Mouse (Mus musculus): ENCODE measurements around the gene Slc22a2. TPM values are rescaled to one million over a fixed set of nuclear protein-coding genes. Genes with fewer than 3 reads are reported as not detected.
A peak's percentile ranks its signal among the peaks of the same experiment; 100 is the strongest.
"Not testable (repeated sequence)": the region's sequence is repeated elsewhere in the genome, so short reads cannot be mapped to it uniquely, and the experiment has no call there.

The Slc22a2 gene
- polyA plus RNA-seq (2016; fragmentation: Nextera tagmentation; extraction: Ambion mirVana), result not detected in 2 replicates

- WGBS, result 62% methylated on average over 10 of the region's 10 CpGs
- Histone ChIP-seq H3K27ac (replicated peaks) (no peak within 1 kb of the TSS), H3K4me1 (0 out of 2 replicates have a peak, but pooled peaks cover 4% of the 10 kb centered on the region), H3K4me3 (no peak within 1 kb of the TSS), H3K9me3 (no peaks in the 10 kb centered on the region), H3K27me3 (replicated peaks; ENCODE audit: low read depth, poor library complexity, severe bottlenecking) (no peaks in the 10 kb centered on the region), H3K36me3 (replicated peaks) (no peaks in the 10 kb centered on the region)
- DNase-seq (ENCODE audit: low spot score), result no peak
These were observed at the start of gene Slc22a2 for GRCm38 (mm10) chr17:12583991-12584390. Gene Slc22a2, plus strand, starts transcription at chr17:12584132.

GRCm38 (mm10) chr17:12534353-12535145 is 49.4 kb upstream of the Slc22a2 start:
- Histone ChIP-seq H3K27ac (replicated peaks) (no peak overlapping the region), H3K4me3 (no peak overlapping the region), H3K36me3 (replicated peaks) (no peaks in the 10 kb centered on the region), H3K9me3 (no peaks in the 10 kb centered on the region), H3K4me1 (peaks cover 13% of the 10 kb centered on the region), H3K27me3 (replicated peaks; ENCODE audit: low read depth, poor library complexity, severe bottlenecking) (peaks cover 6% of the 10 kb centered on the region; the same call in 1 of the 2 replicates)
- whole genome bisulfite sequencing, result 62% methylated on average over 13 of the region's 13 CpGs
- peak; percentile 67 for DNase-seq (ENCODE audit: low spot score)

- peaks cover 16% of the 10 kb centered on the region for H3K9me3 ChIP-seq
- no peak overlapping the region for H3K4me3 ChIP-seq
- H3K36me3 ChIP-seq (replicated peaks), result no peaks in the 10 kb centered on the region
- H3K27me3 ChIP-seq (replicated peaks; ENCODE audit: low read depth, poor library complexity, severe bottlenecking), result no peaks in the 10 kb centered on the region
- no peak for DNase-seq (ENCODE audit: low spot score)
- no peak overlapping the region for H3K27ac ChIP-seq (replicated peaks)
- no peaks in the 10 kb centered on the region for H3K4me1 ChIP-seq
- 81% methylated on average over 4 of the region's 4 CpGs for WGBS
These were observed 21.7 kb upstream of the Slc22a2 start for GRCm38 (mm10) chr17:12562215-12562614.

GRCm38 (mm10) chr17:12564481-12565000 is 19.4 kb upstream of the Slc22a2 start:
- H3K27ac ChIP-seq (replicated peaks); H3K9me3 ChIP-seq; H3K27me3 ChIP-seq (replicated peaks; ENCODE audit: low read depth, poor library complexity, severe bottlenecking); H3K4me1 ChIP-seq; H3K4me3 ChIP-seq; H3K36me3 ChIP-seq (replicated peaks); DNase-seq (ENCODE audit: low spot score): not testable (repeated sequence)
- WGBS, result 79% methylated on average over 6 of the region's 6 CpGs

GRCm38 (mm10) chr17:12565443-12565842 is 18.5 kb upstream of the Slc22a2 start:
- H3K4me3 ChIP-seq, result no peak overlapping the region
- H3K9me3 ChIP-seq, result no peaks in the 10 kb centered on the region
- no peak overlapping the region for H3K27ac ChIP-seq (replicated peaks)
- H3K27me3 ChIP-seq (replicated peaks; ENCODE audit: low read depth, poor library complexity, severe bottlenecking), result no peaks in the 10 kb centered on the region
- H3K36me3 ChIP-seq (replicated peaks), result no peaks in the 10 kb centered on the region
- no peaks in the 10 kb centered on the region for H3K4me1 ChIP-seq
- no peak for DNase-seq (ENCODE audit: low spot score)
- 90% methylated on average over 6 of the region's 6 CpGs for WGBS

GRCm38 (mm10) chr17:12571316-12571715 is 12.6 kb upstream of the Slc22a2 start:
- Histone ChIP-seq H3K27ac (replicated peaks) (no peak overlapping the region), H3K36me3 (replicated peaks) (no peaks in the 10 kb centered on the region), H3K4me3 (no peak overlapping the region), H3K4me1 (no peaks in the 10 kb centered on the region), H3K27me3 (replicated peaks; ENCODE audit: low read depth, poor library complexity, severe bottlenecking) (no peaks in the 10 kb centered on the region), H3K9me3 (no peaks in the 10 kb centered on the region)
- no peak for DNase-seq (ENCODE audit: low spot score)
- WGBS, result 83% methylated on average over 6 of the region's 6 CpGs

GRCm38 (mm10) chr17:12571924-12572463 is 11.9 kb upstream of the Slc22a2 start:
- H3K27ac ChIP-seq (replicated peaks), result no peak overlapping the region
- WGBS, result 78% methylated on average over 9 of the region's 9 CpGs
- no peak for DNase-seq (ENCODE audit: low spot score)
- H3K4me3 ChIP-seq, result no peak overlapping the region
- H3K27me3 ChIP-seq (replicated peaks; ENCODE audit: low read depth, poor library complexity, severe bottlenecking), result no peaks in the 10 kb centered on the region
- no peaks in the 10 kb centered on the region for H3K4me1 ChIP-seq
- no peaks in the 10 kb centered on the region for H3K9me3 ChIP-seq
- H3K36me3 ChIP-seq (replicated peaks), result no peaks in the 10 kb centered on the region

DNA sequence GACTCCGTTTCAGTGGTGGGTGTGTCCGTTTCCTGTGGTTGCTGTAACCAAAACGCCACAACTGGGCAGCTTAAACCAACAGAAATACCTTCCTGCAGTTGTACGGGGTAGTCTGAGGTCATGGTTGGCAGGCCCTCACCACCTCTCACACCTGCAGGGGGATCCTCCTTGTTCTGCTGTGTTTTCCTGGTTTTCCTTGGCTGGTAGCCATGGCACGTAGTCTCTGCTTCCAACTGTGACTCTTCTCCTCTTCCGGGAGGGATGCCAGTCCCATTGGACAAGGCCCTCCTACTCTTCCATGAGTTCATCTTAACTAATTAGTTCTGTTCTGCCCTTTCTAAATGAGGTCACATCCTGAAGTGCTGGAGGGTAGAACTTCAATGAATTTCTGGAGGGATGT is 8.5 kb upstream of the Slc22a2 start:
- no peaks in the 10 kb centered on the region for H3K9me3 ChIP-seq
- no peaks in the 10 kb centered on the region for H3K36me3 ChIP-seq (replicated peaks)
- H3K27ac ChIP-seq (replicated peaks), result no peak overlapping the region
- 83% methylated on average over 6 of the region's 6 CpGs for WGBS
- H3K27me3 ChIP-seq (replicated peaks; ENCODE audit: low read depth, poor library complexity, severe bottlenecking), result no peaks in the 10 kb centered on the region
- no peaks in the 10 kb centered on the region for H3K4me1 ChIP-seq
- no peak overlapping the region for H3K4me3 ChIP-seq
- DNase-seq (ENCODE audit: low spot score), result no peak

DNA sequence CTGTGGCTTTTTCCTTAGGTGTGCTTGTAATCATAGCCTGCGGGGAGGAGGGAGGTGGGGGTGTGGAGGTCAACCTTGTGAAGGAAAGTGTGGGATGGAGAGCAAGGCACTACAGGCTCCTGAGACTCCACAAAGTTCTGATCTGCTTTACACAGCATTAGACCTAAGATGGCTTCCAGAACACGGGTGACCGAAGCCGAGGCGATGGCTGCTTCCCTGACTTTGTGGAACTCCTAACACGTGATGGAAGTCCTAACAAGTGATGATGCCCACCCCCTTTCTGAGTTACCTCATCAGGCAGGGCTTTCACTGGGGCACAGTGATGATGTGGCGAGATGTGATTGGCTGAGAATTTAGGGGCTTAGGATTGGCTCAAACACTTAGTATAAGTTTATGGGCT is 6.8 kb upstream of the Slc22a2 start:
- DNase-seq (ENCODE audit: low spot score), result no peak
- WGBS, result 91% methylated on average over 7 of the region's 7 CpGs
- H3K27ac ChIP-seq (replicated peaks), result no peak overlapping the region
- no peaks in the 10 kb centered on the region for H3K27me3 ChIP-seq (replicated peaks; ENCODE audit: low read depth, poor library complexity, severe bottlenecking)
- H3K36me3 ChIP-seq (replicated peaks), result no peaks in the 10 kb centered on the region
- no peak overlapping the region for H3K4me3 ChIP-seq
- H3K4me1 ChIP-seq, result no peaks in the 10 kb centered on the region
- no peaks in the 10 kb centered on the region for H3K9me3 ChIP-seq

DNA sequence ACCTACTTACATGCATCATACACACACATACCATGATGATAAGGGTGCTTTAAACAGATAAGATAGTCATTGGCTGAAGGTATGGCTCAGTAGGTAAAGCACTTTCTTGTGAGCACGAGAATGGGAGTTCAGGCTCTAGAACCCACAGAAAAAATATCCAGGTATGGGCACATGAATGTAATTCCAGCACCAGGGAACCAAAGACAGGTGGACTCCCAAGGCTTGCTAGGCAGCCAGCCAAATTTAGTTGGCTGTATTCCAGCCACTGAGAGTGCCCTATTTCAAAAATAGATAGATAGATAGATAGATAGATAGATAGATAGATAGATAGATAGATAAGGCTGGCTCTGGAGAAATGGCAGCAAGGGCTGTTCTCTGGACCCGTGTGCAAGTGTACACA is 1.4 kb downstream of the Slc22a2 start:
- H3K4me3 ChIP-seq, result no peak overlapping the region
- H3K36me3 ChIP-seq (replicated peaks), result no peaks in the 10 kb centered on the region
- no peaks in the 10 kb centered on the region for H3K27me3 ChIP-seq (replicated peaks; ENCODE audit: low read depth, poor library complexity, severe bottlenecking)
- H3K27ac ChIP-seq (replicated peaks), result no peak overlapping the region
- H3K9me3 ChIP-seq, result no peaks in the 10 kb centered on the region
- 0 out of 2 replicates have a peak, but pooled peaks cover 4% of the 10 kb centered on the region for H3K4me1 ChIP-seq
- no peak for DNase-seq (ENCODE audit: low spot score)
- 86% methylated on average over 2 of the region's 2 CpGs for WGBS

- no peaks in the 10 kb centered on the region for H3K27me3 ChIP-seq (replicated peaks; ENCODE audit: low read depth, poor library complexity, severe bottlenecking)
- 82% methylated on average over 11 of the region's 11 CpGs for WGBS
- 0 out of 2 replicates have a peak, but pooled peaks cover 4% of the 10 kb centered on the region for H3K4me1 ChIP-seq
- H3K27ac ChIP-seq (replicated peaks), result no peak overlapping the region
- DNase-seq (ENCODE audit: low spot score), result no peak
- H3K4me3 ChIP-seq, result no peak overlapping the region
- H3K9me3 ChIP-seq, result no peaks in the 10 kb centered on the region
- no peaks in the 10 kb centered on the region for H3K36me3 ChIP-seq (replicated peaks)
These were observed 3.0 kb downstream of the Slc22a2 start for GRCm38 (mm10) chr17:12586966-12587365.

- H3K4me1 ChIP-seq, result 0 out of 2 replicates have a peak, but pooled peaks cover 4% of the 10 kb centered on the region
- WGBS, result 73% methylated on average over 9 of the region's 9 CpGs
- H3K27ac ChIP-seq (replicated peaks), result no peak overlapping the region
- no peaks in the 10 kb centered on the region for H3K36me3 ChIP-seq (replicated peaks)
- no peak overlapping the region for H3K4me3 ChIP-seq
- no peaks in the 10 kb centered on the region for H3K27me3 ChIP-seq (replicated peaks; ENCODE audit: low read depth, poor library complexity, severe bottlenecking)
- 0 out of 2 replicates have a peak, but pooled peaks cover 5% of the 10 kb centered on the region for H3K9me3 ChIP-seq
- no peak for DNase-seq (ENCODE audit: low spot score)
These were observed 4.9 kb downstream of the Slc22a2 start for GRCm38 (mm10) chr17:12588801-12589247.

All from embryonic facial prominence, embryonic 10.5 days (tissue).